Mouse (Mus musculus): ENCODE data around the gene Ptpn22. TPM values are rescaled to one million over a fixed set of nuclear protein-coding genes. Genes with fewer than 3 reads are reported as not detected.
A peak's percentile ranks its signal among the peaks of the same experiment; 100 is the strongest.

The Ptpn22 gene
- polyA plus RNA-seq, 1 experiment from 2014 or later, result 0.62 TPM

GRCm38 (mm10) chr3:103927511-103927910, 67.9 kb downstream of the Ptpn22 start:
- no peak for ATAC-seq
- Histone ChIP-seq H3K4me1 (ENCODE audit: control insufficient read depth, insufficient read depth, low read length) (peaks cover 12% of the 10 kb centered on the region), H3K4me2 (ENCODE audit: low read length) (no peak overlapping the region), H3K36me3 (ENCODE audit: control insufficient read depth, insufficient read depth, low read length) (peaks cover 2% of the 10 kb centered on the region; the same call in 1 of the 2 replicates), H3K4me3 (ENCODE audit: low read depth, low read length) (no peak overlapping the region), H3K27me3 (ENCODE audit: control insufficient read depth, insufficient read depth, low read depth, low read length) (no peaks in the 10 kb centered on the region), H3K27ac (ENCODE audit: low read length) (no peak overlapping the region), H3K9me3 (replicated peaks; ENCODE audit: control insufficient read depth, low read length, poor library complexity, severe bottlenecking) (no peaks in the 10 kb centered on the region), H3K9ac (ENCODE audit: low read depth, low read length) (no peak overlapping the region)
- 41% methylated on average over 6 of the region's 6 CpGs for WGBS

- Histone ChIP-seq H3K27ac (ENCODE audit: low read length) (no peak overlapping the region), H3K4me3 (ENCODE audit: low read depth, low read length) (no peak overlapping the region), H3K27me3 (ENCODE audit: control insufficient read depth, insufficient read depth, low read depth, low read length) (no peaks in the 10 kb centered on the region), H3K9me3 (replicated peaks; ENCODE audit: control insufficient read depth, low read length, poor library complexity, severe bottlenecking) (no peaks in the 10 kb centered on the region), H3K4me1 (ENCODE audit: control insufficient read depth, insufficient read depth, low read length) (0 out of 2 replicates have a peak, but pooled peaks cover 2% of the 10 kb centered on the region), H3K4me2 (ENCODE audit: low read length) (no peak overlapping the region), H3K9ac (ENCODE audit: low read depth, low read length) (no peak overlapping the region), H3K36me3 (ENCODE audit: control insufficient read depth, insufficient read depth, low read length) (no peaks in the 10 kb centered on the region)
- 54% methylated on average over 1 of the region's 1 CpGs for WGBS
- 0 out of 2 replicates have a peak, but pooled peaks have one; percentile 32 for ATAC-seq
These were observed 85.4 kb downstream of the Ptpn22 start for GRCm38 (mm10) chr3:103944794-103945562.

- H3K9ac ChIP-seq (ENCODE audit: low read depth, low read length), result no peak overlapping the region
- H3K4me3 ChIP-seq (ENCODE audit: low read depth, low read length), result no peak overlapping the region
- H3K27me3 ChIP-seq (ENCODE audit: control insufficient read depth, insufficient read depth, low read depth, low read length), result no peaks in the 10 kb centered on the region
- 90% methylated on average over 7 of the region's 7 CpGs for WGBS
- no peaks in the 10 kb centered on the region for H3K9me3 ChIP-seq (replicated peaks; ENCODE audit: control insufficient read depth, low read length, poor library complexity, severe bottlenecking)
- ATAC-seq, result no peak
- no peak overlapping the region for H3K27ac ChIP-seq (ENCODE audit: low read length)
- no peaks in the 10 kb centered on the region for H3K36me3 ChIP-seq (ENCODE audit: control insufficient read depth, insufficient read depth, low read length)
- H3K4me2 ChIP-seq (ENCODE audit: low read length), result no peak overlapping the region
- H3K4me1 ChIP-seq (ENCODE audit: control insufficient read depth, insufficient read depth, low read length), result 0 out of 2 replicates have a peak, but pooled peaks cover 2% of the 10 kb centered on the region
These were observed 89.1 kb downstream of the Ptpn22 start for GRCm38 (mm10) chr3:103948666-103949065.

GRCm38 (mm10) chr3:103960622-103961021, 101.0 kb downstream of the Ptpn22 start:
- H3K4me1 ChIP-seq (ENCODE audit: control insufficient read depth, insufficient read depth, low read length), result no peaks in the 10 kb centered on the region
- no peaks in the 10 kb centered on the region for H3K27me3 ChIP-seq (ENCODE audit: control insufficient read depth, insufficient read depth, low read depth, low read length)
- no peak for ATAC-seq
- H3K36me3 ChIP-seq (ENCODE audit: control insufficient read depth, insufficient read depth, low read length), result no peaks in the 10 kb centered on the region
- H3K27ac ChIP-seq (ENCODE audit: low read length), result no peak overlapping the region
- no peaks in the 10 kb centered on the region for H3K9me3 ChIP-seq (replicated peaks; ENCODE audit: control insufficient read depth, low read length, poor library complexity, severe bottlenecking)
- H3K4me2 ChIP-seq (ENCODE audit: low read length), result no peak overlapping the region
- 94% methylated on average over 3 of the region's 3 CpGs for WGBS
- H3K9ac ChIP-seq (ENCODE audit: low read depth, low read length), result no peak overlapping the region
- no peak overlapping the region for H3K4me3 ChIP-seq (ENCODE audit: low read depth, low read length)

Other genes starting within 250 kb of the Ptpn22 start
- gene Atg4a-ps, start 213.7 kb upstream of the Ptpn22 start, polyA plus RNA-seq (2015; fragmentation: Nextera tagmentation; extraction: Ambion mirVana), result 0.11 and 0.29 TPM in 2 replicates
- 4.6 and 5.3 TPM in 2 replicates for gene Olfml3, start 121.8 kb upstream of the Ptpn22 start, polyA plus RNA-seq (2015; fragmentation: Nextera tagmentation; extraction: Ambion mirVana)
- gene Gm10964, start 120.4 kb upstream of the Ptpn22 start, polyA plus RNA-seq (2015; fragmentation: Nextera tagmentation; extraction: Ambion mirVana), result not detected in 2 replicates
- gene Hipk1, start 68.2 kb upstream of the Ptpn22 start, polyA plus RNA-seq (2015; fragmentation: Nextera tagmentation; extraction: Ambion mirVana), result 11.1 and 11.5 TPM in 2 replicates
- 20.3 and 22.0 TPM in 2 replicates for gene Dclre1b, start 50.4 kb upstream of the Ptpn22 start, polyA plus RNA-seq (2015; fragmentation: Nextera tagmentation; extraction: Ambion mirVana)
- 20.5 and 22.8 TPM in 2 replicates for gene Ap4b1, start 50.3 kb upstream of the Ptpn22 start, polyA plus RNA-seq (2015; fragmentation: Nextera tagmentation; extraction: Ambion mirVana)
- gene Gm43064, start 50.2 kb upstream of the Ptpn22 start, polyA plus RNA-seq (2015; fragmentation: Nextera tagmentation; extraction: Ambion mirVana), result 0.15 and 0.65 TPM in 2 replicates
- gene Bcl2l15, start 27.2 kb upstream of the Ptpn22 start, polyA plus RNA-seq (2015; fragmentation: Nextera tagmentation; extraction: Ambion mirVana), result 0.31 and 0.36 TPM in 2 replicates
- 22.3 and 22.8 TPM in 2 replicates for gene Rsbn1, start 54.3 kb downstream of the Ptpn22 start, polyA plus RNA-seq (2015; fragmentation: Nextera tagmentation; extraction: Ambion mirVana)
- gene Phtf1, start 108.3 kb downstream of the Ptpn22 start, polyA plus RNA-seq (2015; fragmentation: Nextera tagmentation; extraction: Ambion mirVana), result 21.2 and 21.9 TPM in 2 replicates